Mouse (Mus musculus): ENCODE measurements around the gene Pmis2. TPM values are rescaled to one million over a fixed set of nuclear protein-coding genes. Genes with fewer than 3 reads are reported as not detected.

Pmis2 gene
- polyA plus RNA-seq, 1 experiment from 2014 or later = not detected

- Histone ChIP-seq H3K36me3 (ENCODE audit: control insufficient read depth, insufficient read depth, low read length) (no peaks in the 10 kb centered on the region), H3K9ac (ENCODE audit: low read length) (no peak within 1 kb of the TSS), H3K27me3 (ENCODE audit: control insufficient read depth, insufficient read depth, low read length) (no peaks in the 10 kb centered on the region), H3K4me2 (ENCODE audit: low read length) (no peak within 1 kb of the TSS), H3K4me3 (ENCODE audit: control insufficient read depth in 1 of 2, insufficient read depth in 1 of 2, low read depth in 1 of 2, low read length in 2 of 2) (no peak within 1 kb of the TSS), H3K9me3 (ENCODE audit: control insufficient read depth, low read length) (no peaks in the 10 kb centered on the region), H3K27ac (replicated peaks in 1 of 2; ENCODE audit: control insufficient read depth in 1 of 2, insufficient read depth in 1 of 2, low read depth in 2 of 2, low read length in 2 of 2) (no peak within 1 kb of the TSS), H3K4me1 (ENCODE audit: control insufficient read depth in 2 of 2, insufficient read depth in 2 of 2, low read length in 2 of 2) (peaks cover 7 to 14% of the 10 kb centered on the region in 2 experiments; a peak in 3 of 4 replicates)
- ATAC-seq (ENCODE audit: insufficient number of reproducible peaks, insufficient read depth, low FRiP score, low read depth) = no peak
- WGBS = 38% methylated on average over 9 of the region's 9 CpGs
Observed at GRCm38 (mm10) chr7:30698589-30698988, 27.2 kb upstream of the Pmis2 start, which contains the start of gene 2200002J24Rik. 2200002J24Rik (plus strand) TSS chr7:30698926.

GRCm38 (mm10) chr7:30698101-30698500 lies 26.7 kb upstream of the Pmis2 start:
- Histone ChIP-seq H3K36me3 (ENCODE audit: control insufficient read depth, insufficient read depth, low read length) (no peaks in the 10 kb centered on the region), H3K27ac (replicated peaks in 1 of 2; ENCODE audit: control insufficient read depth in 1 of 2, insufficient read depth in 1 of 2, low read depth in 2 of 2, low read length in 2 of 2) (no peak overlapping the region), H3K9me3 (ENCODE audit: control insufficient read depth, low read length) (no peaks in the 10 kb centered on the region), H3K4me3 (ENCODE audit: control insufficient read depth in 1 of 2, insufficient read depth in 1 of 2, low read depth in 1 of 2, low read length in 2 of 2) (no peak overlapping the region), H3K9ac (ENCODE audit: low read length) (no peak overlapping the region), H3K27me3 (ENCODE audit: control insufficient read depth, insufficient read depth, low read length) (no peaks in the 10 kb centered on the region), H3K4me1 (ENCODE audit: control insufficient read depth in 2 of 2, insufficient read depth in 2 of 2, low read length in 2 of 2) (peaks cover 7 to 14% of the 10 kb centered on the region in 2 experiments; a peak in 3 of 4 replicates), H3K4me2 (ENCODE audit: low read length) (no peak overlapping the region)
- ATAC-seq (ENCODE audit: insufficient number of reproducible peaks, insufficient read depth, low FRiP score, low read depth) = no peak
- 63% methylated on average over 5 of the region's 5 CpGs for WGBS

GRCm38 (mm10) chr7:30688325-30688724 lies 16.9 kb upstream of the Pmis2 start:
- Histone ChIP-seq H3K36me3 (ENCODE audit: control insufficient read depth, insufficient read depth, low read length) (no peaks in the 10 kb centered on the region), H3K4me2 (ENCODE audit: low read length) (no peak overlapping the region), H3K4me3 (ENCODE audit: control insufficient read depth in 1 of 2, insufficient read depth in 1 of 2, low read depth in 1 of 2, low read length in 2 of 2) (no peak overlapping the region), H3K9me3 (ENCODE audit: control insufficient read depth, low read length) (no peaks in the 10 kb centered on the region), H3K4me1 (ENCODE audit: control insufficient read depth in 2 of 2, insufficient read depth in 2 of 2, low read length in 2 of 2) (no peaks in the 10 kb centered on the region), H3K27me3 (ENCODE audit: control insufficient read depth, insufficient read depth, low read length) (peaks cover 8% of the 10 kb centered on the region), H3K27ac (replicated peaks in 1 of 2; ENCODE audit: control insufficient read depth in 1 of 2, insufficient read depth in 1 of 2, low read depth in 2 of 2, low read length in 2 of 2) (no peak overlapping the region), H3K9ac (ENCODE audit: low read length) (no peak overlapping the region)
- 76% methylated on average over 6 of the region's 6 CpGs for WGBS
- no peak for ATAC-seq (ENCODE audit: insufficient number of reproducible peaks, insufficient read depth, low FRiP score, low read depth)

GRCm38 (mm10) chr7:30683425-30683824 lies 12.0 kb upstream of the Pmis2 start:
- H3K9me3 ChIP-seq (ENCODE audit: control insufficient read depth, low read length) = no peaks in the 10 kb centered on the region
- H3K36me3 ChIP-seq (ENCODE audit: control insufficient read depth, insufficient read depth, low read length) = no peaks in the 10 kb centered on the region
- no peak for ATAC-seq (ENCODE audit: insufficient number of reproducible peaks, insufficient read depth, low FRiP score, low read depth)
- H3K9ac ChIP-seq (ENCODE audit: low read length) = no peak overlapping the region
- H3K27ac ChIP-seq (replicated peaks in 1 of 2; ENCODE audit: control insufficient read depth in 1 of 2, insufficient read depth in 1 of 2, low read depth in 2 of 2, low read length in 2 of 2) = no peak overlapping the region
- H3K4me2 ChIP-seq (ENCODE audit: low read length) = no peak overlapping the region
- H3K4me1 ChIP-seq (ENCODE audit: control insufficient read depth in 2 of 2, insufficient read depth in 2 of 2, low read length in 2 of 2) = peaks cover 5 to 7% of the 10 kb centered on the region in 2 experiments; a peak in 3 of 4 replicates
- peaks cover 8% of the 10 kb centered on the region for H3K27me3 ChIP-seq (ENCODE audit: control insufficient read depth, insufficient read depth, low read length)
- WGBS = 72% methylated on average over 2 of the region's 2 CpGs
- no peak overlapping the region for H3K4me3 ChIP-seq (ENCODE audit: control insufficient read depth in 1 of 2, insufficient read depth in 1 of 2, low read depth in 1 of 2, low read length in 2 of 2)

GRCm38 (mm10) chr7:30681897-30682296 lies 10.5 kb upstream of the Pmis2 start:
- WGBS = 30% methylated on average over 5 of the region's 5 CpGs
- Histone ChIP-seq H3K4me1 (ENCODE audit: control insufficient read depth in 2 of 2, insufficient read depth in 2 of 2, low read length in 2 of 2) (peaks cover 5 to 7% of the 10 kb centered on the region in 2 experiments; a peak in 3 of 4 replicates), H3K27ac (replicated peaks in 1 of 2; ENCODE audit: control insufficient read depth in 1 of 2, insufficient read depth in 1 of 2, low read depth in 2 of 2, low read length in 2 of 2) (no peak overlapping the region), H3K9me3 (ENCODE audit: control insufficient read depth, low read length) (peaks cover 4% of the 10 kb centered on the region; the same call in 1 of the 2 replicates), H3K4me3 (ENCODE audit: control insufficient read depth in 1 of 2, insufficient read depth in 1 of 2, low read depth in 1 of 2, low read length in 2 of 2) (no peak overlapping the region), H3K4me2 (ENCODE audit: low read length) (no peak overlapping the region), H3K36me3 (ENCODE audit: control insufficient read depth, insufficient read depth, low read length) (no peaks in the 10 kb centered on the region), H3K27me3 (ENCODE audit: control insufficient read depth, insufficient read depth, low read length) (no peaks in the 10 kb centered on the region), H3K9ac (ENCODE audit: low read length) (no peak overlapping the region)
- ATAC-seq (ENCODE audit: insufficient number of reproducible peaks, insufficient read depth, low FRiP score, low read depth) = no peak

- no peaks in the 10 kb centered on the region for H3K27me3 ChIP-seq (ENCODE audit: control insufficient read depth, insufficient read depth, low read length)
- H3K4me1 ChIP-seq (ENCODE audit: control insufficient read depth in 2 of 2, insufficient read depth in 2 of 2, low read length in 2 of 2) = peaks cover 5 to 7% of the 10 kb centered on the region in 2 experiments; a peak in 3 of 4 replicates
- H3K4me2 ChIP-seq (ENCODE audit: low read length) = no peak overlapping the region
- ATAC-seq (ENCODE audit: insufficient number of reproducible peaks, insufficient read depth, low FRiP score, low read depth) = no peak
- H3K4me3 ChIP-seq (ENCODE audit: control insufficient read depth in 1 of 2, insufficient read depth in 1 of 2, low read depth in 1 of 2, low read length in 2 of 2) = no peak overlapping the region
- WGBS = 43% methylated on average over 5 of the region's 5 CpGs
- H3K27ac ChIP-seq (replicated peaks in 1 of 2; ENCODE audit: control insufficient read depth in 1 of 2, insufficient read depth in 1 of 2, low read depth in 2 of 2, low read length in 2 of 2) = no peak overlapping the region
- H3K9ac ChIP-seq (ENCODE audit: low read length) = no peak overlapping the region
- no peaks in the 10 kb centered on the region for H3K36me3 ChIP-seq (ENCODE audit: control insufficient read depth, insufficient read depth, low read length)
- H3K9me3 ChIP-seq (ENCODE audit: control insufficient read depth, low read length) = peaks cover 6% of the 10 kb centered on the region; the same call in 1 of the 2 replicates
Observed at GRCm38 (mm10) chr7:30678263-30678975, 7.0 kb upstream of the Pmis2 start.

- Histone ChIP-seq H3K9me3 (ENCODE audit: control insufficient read depth, low read length) (no peaks in the 10 kb centered on the region), H3K4me1 (ENCODE audit: control insufficient read depth in 2 of 2, insufficient read depth in 2 of 2, low read length in 2 of 2) (peaks cover 3 to 10% of the 10 kb centered on the region in 2 experiments; a peak in 3 of 4 replicates), H3K27me3 (ENCODE audit: control insufficient read depth, insufficient read depth, low read length) (no peaks in the 10 kb centered on the region), H3K27ac (replicated peaks in 1 of 2; ENCODE audit: control insufficient read depth in 1 of 2, insufficient read depth in 1 of 2, low read depth in 2 of 2, low read length in 2 of 2) (no peak overlapping the region), H3K4me3 (ENCODE audit: control insufficient read depth in 1 of 2, insufficient read depth in 1 of 2, low read depth in 1 of 2, low read length in 2 of 2) (no peak overlapping the region), H3K4me2 (ENCODE audit: low read length) (no peak overlapping the region), H3K9ac (ENCODE audit: low read length) (no peak overlapping the region), H3K36me3 (ENCODE audit: control insufficient read depth, insufficient read depth, low read length) (no peaks in the 10 kb centered on the region)
- WGBS = 33% methylated on average over 3 of the region's 3 CpGs
- no peak for ATAC-seq (ENCODE audit: insufficient number of reproducible peaks, insufficient read depth, low FRiP score, low read depth)
Observed at GRCm38 (mm10) chr7:30669229-30669628, 2.2 kb downstream of the Pmis2 start.
